Mouse (Mus musculus) megakaryocyte-erythroid progenitor cell, adult 5-6 weeks (primary cell): ENCODE results near the gene Cep170b. TPM values are rescaled to one million over a fixed set of nuclear protein-coding genes. Genes with fewer than 3 reads are reported as not detected.

Experiments used
- ATAC-seq: replicated peaks from 2 replicates; pipeline ENCODE4 v1.8.0; 2016; ENCODE audit warnings: mild to moderate bottlenecking, inconsistent platforms; ENCODE audit not compliant: severe bottlenecking, poor library complexity, low FRiP score, low TSS enrichment
- total RNA-seq, 2 experiments: library from RNA; stranded (forward) in 1 of 2; stranded (reverse) in 1 of 2; fragments of 200-1000, 215-1000 nt in 1 of 2; fragments of >200 nt in 1 of 2; fragmentation: Nextera tagmentation in 1 of 2; gene quantifications; 2 replicates each; pipeline ENCODE4 v1.2.3; 2014 to 2017

Cep170b gene
- total RNA-seq, 2 experiments from 2014 or later = 2.0 to 20.5 TPM

GRCm38 (mm10) chr12:112757896-112758295, 37.6 kb downstream of the Cep170b start:
- ATAC-seq = no peak

GRCm38 (mm10) chr12:112759471-112759870, 39.2 kb downstream of the Cep170b start:
- ATAC-seq = no peak

- ATAC-seq = no peak
These were observed 40.1 kb downstream of the Cep170b start, which contains the start of gene Pld4 for GRCm38 (mm10) chr12:112760154-112760926. Gene Pld4 (plus strand): TSS chr12:112760655.

- ATAC-seq = no peak
These were observed 41.2 kb downstream of the Cep170b start for GRCm38 (mm10) chr12:112761411-112761810.

- 0 out of 2 replicates have a peak, but pooled peaks have one; percentile 22 for ATAC-seq
These were observed 41.8 kb downstream of the Cep170b start for GRCm38 (mm10) chr12:112762018-112762417.

GRCm38 (mm10) chr12:112763176-112763575, 42.9 kb downstream of the Cep170b start:
- no peak for ATAC-seq

- no peak for ATAC-seq
These were observed 43.9 kb downstream of the Cep170b start for GRCm38 (mm10) chr12:112764141-112764540.

GRCm38 (mm10) chr12:112764991-112765390, 44.7 kb downstream of the Cep170b start:
- no peak for ATAC-seq

- ATAC-seq = no peak
These were observed 46.3 kb downstream of the Cep170b start for GRCm38 (mm10) chr12:112766586-112766985.

- ATAC-seq = no peak
These were observed 47.0 kb downstream of the Cep170b start for GRCm38 (mm10) chr12:112767036-112767890.

- no peak for ATAC-seq
These were observed 47.9 kb downstream of the Cep170b start for GRCm38 (mm10) chr12:112768166-112768565.

GRCm38 (mm10) chr12:112769031-112769430, 48.8 kb downstream of the Cep170b start:
- no peak for ATAC-seq

- ATAC-seq = no peak
These were observed 49.5 kb downstream of the Cep170b start for GRCm38 (mm10) chr12:112769751-112770150.

GRCm38 (mm10) chr12:112770396-112770795, 50.1 kb downstream of the Cep170b start:
- ATAC-seq = no peak

GRCm38 (mm10) chr12:112772306-112772705, 52.1 kb downstream of the Cep170b start:
- no peak for ATAC-seq

- ATAC-seq = no peak
These were observed 53.1 kb downstream of the Cep170b start for GRCm38 (mm10) chr12:112773366-112773765.

GRCm38 (mm10) chr12:112774026-112774425, 53.8 kb downstream of the Cep170b start:
- no peak for ATAC-seq

- no peak for ATAC-seq
These were observed 54.2 kb downstream of the Cep170b start for GRCm38 (mm10) chr12:112774481-112774880.

GRCm38 (mm10) chr12:112791026-112791425, 70.8 kb downstream of the Cep170b start:
- ATAC-seq = no peak

- ATAC-seq = peak; percentile 92
These were observed 73.5 kb downstream of the Cep170b start for GRCm38 (mm10) chr12:112793601-112794355.
